Mouse (Mus musculus): ENCODE data around the gene Hist1h1c. TPM values are rescaled to one million over a fixed set of nuclear protein-coding genes. Genes with fewer than 3 reads are reported as not detected.

The Hist1h1c gene
- polyA plus RNA-seq, 1 experiment from 2014 or later, result 15.9 TPM

Other genes with a start within 250 kb of the Hist1h1c start
- not detected for gene Btn2a2, start 250.0 kb upstream of the Hist1h1c start, polyA plus RNA-seq (2017; shearing (Covaris generic))
- gene Hist1h4h, start 207.8 kb upstream of the Hist1h1c start, polyA plus RNA-seq (2017; shearing (Covaris generic)), result 3.7 TPM
- not detected for gene Hist1h2af, start 204.9 kb upstream of the Hist1h1c start, polyA plus RNA-seq (2017; shearing (Covaris generic))
- gene Hist1h3g, start 203.4 kb upstream of the Hist1h1c start, polyA plus RNA-seq (2017; shearing (Covaris generic)), result 0.77 TPM
- gene Hist1h2bh, start 195.4 kb upstream of the Hist1h1c start, polyA plus RNA-seq (2017; shearing (Covaris generic)), result not detected
- not detected for gene Hist1h3f, start 194.8 kb upstream of the Hist1h1c start, polyA plus RNA-seq (2017; shearing (Covaris generic))
- 0.90 TPM for gene Hist1h4f, start 187.2 kb upstream of the Hist1h1c start, polyA plus RNA-seq (2017; shearing (Covaris generic))
- 0.50 TPM for gene Hist1h1d, start 185.5 kb upstream of the Hist1h1c start, polyA plus RNA-seq (2017; shearing (Covaris generic))
- gene Hist1h3e, start 176.4 kb upstream of the Hist1h1c start, polyA plus RNA-seq (2017; shearing (Covaris generic)), result 1.3 TPM
- 6.5 TPM for gene Hist1h2ae, start 167.6 kb upstream of the Hist1h1c start, polyA plus RNA-seq (2017; shearing (Covaris generic))
- 6.1 TPM for gene Hist1h2bg, start 167.4 kb upstream of the Hist1h1c start, polyA plus RNA-seq (2017; shearing (Covaris generic))
- gene Hist1h2bf, start 164.6 kb upstream of the Hist1h1c start, polyA plus RNA-seq (2017; shearing (Covaris generic)), result 1.1 TPM
- gene Hist1h2ad, start 164.4 kb upstream of the Hist1h1c start, polyA plus RNA-seq (2017; shearing (Covaris generic)), result not detected
- gene Hist1h3d, start 163.0 kb upstream of the Hist1h1c start, polyA plus RNA-seq (2017; shearing (Covaris generic)), result not detected
- 40.6 TPM for gene Hist1h4d, start 157.2 kb upstream of the Hist1h1c start, polyA plus RNA-seq (2017; shearing (Covaris generic))
- 5.0 TPM for gene Hist1h2be, start 117.7 kb upstream of the Hist1h1c start, polyA plus RNA-seq (2017; shearing (Covaris generic))
- 15.3 TPM for gene Hist1h1e, start 116.2 kb upstream of the Hist1h1c start, polyA plus RNA-seq (2017; shearing (Covaris generic))
- gene Hist1h2ac, start 54.9 kb upstream of the Hist1h1c start, polyA plus RNA-seq (2017; shearing (Covaris generic)), result 0.24 TPM
- gene Hist1h2bc, start 54.6 kb upstream of the Hist1h1c start, polyA plus RNA-seq (2017; shearing (Covaris generic)), result 13.7 TPM
- gene Hist1h1t, start 43.0 kb upstream of the Hist1h1c start, polyA plus RNA-seq (2017; shearing (Covaris generic)), result not detected
- 4.1 TPM for gene Hist1h4c, start 40.4 kb upstream of the Hist1h1c start, polyA plus RNA-seq (2017; shearing (Covaris generic))
- 0.76 TPM for gene Hfe, start 28.0 kb upstream of the Hist1h1c start, polyA plus RNA-seq (2017; shearing (Covaris generic))
- not detected for gene Hist1h3c, start 6.8 kb downstream of the Hist1h1c start, polyA plus RNA-seq (2017; shearing (Covaris generic))
- gene Hist1h2bb, start 7.9 kb downstream of the Hist1h1c start, polyA plus RNA-seq (2017; shearing (Covaris generic)), result 1.2 TPM
- gene Hist1h2ab, start 12.3 kb downstream of the Hist1h1c start, polyA plus RNA-seq (2017; shearing (Covaris generic)), result 2.7 TPM
- not detected for gene Hist1h3b, start 13.5 kb downstream of the Hist1h1c start, polyA plus RNA-seq (2017; shearing (Covaris generic))
- gene Hist1h4b, start 18.2 kb downstream of the Hist1h1c start, polyA plus RNA-seq (2017; shearing (Covaris generic)), result 18.1 TPM
- gene Hist1h4a, start 22.4 kb downstream of the Hist1h1c start, polyA plus RNA-seq (2017; shearing (Covaris generic)), result not detected
- gene Hist1h3a, start 23.6 kb downstream of the Hist1h1c start, polyA plus RNA-seq (2017; shearing (Covaris generic)), result 2.4 TPM
- gene Hist1h1a, start 24.9 kb downstream of the Hist1h1c start, polyA plus RNA-seq (2017; shearing (Covaris generic)), result 1.8 TPM
- not detected for gene Trim38, start 31.1 kb downstream of the Hist1h1c start, polyA plus RNA-seq (2017; shearing (Covaris generic))
- gene Slc17a2, start 68.2 kb downstream of the Hist1h1c start, polyA plus RNA-seq (2017; shearing (Covaris generic)), result not detected
- gene Slc17a3, start 100.6 kb downstream of the Hist1h1c start, polyA plus RNA-seq (2017; shearing (Covaris generic)), result not detected
- gene Slc17a1, start 128.9 kb downstream of the Hist1h1c start, polyA plus RNA-seq (2017; shearing (Covaris generic)), result not detected
- not detected for gene Slc17a4, start 176.2 kb downstream of the Hist1h1c start, polyA plus RNA-seq (2017; shearing (Covaris generic))
- gene Hist1h2ba, start 195.3 kb downstream of the Hist1h1c start, polyA plus RNA-seq (2017; shearing (Covaris generic)), result not detected
- not detected for gene Hist1h2aa, start 195.7 kb downstream of the Hist1h1c start, polyA plus RNA-seq (2017; shearing (Covaris generic))